Mouse (Mus musculus) forebrain, embryonic 15.5 days (tissue): ENCODE data around the gene Trim43b. TPM values are rescaled to one million over a fixed set of nuclear protein-coding genes. Genes with fewer than 3 reads are reported as not detected.
A peak's percentile ranks its signal among the peaks of the same experiment; 100 is the strongest.
"Not testable (repeated sequence)": the region's sequence is repeated elsewhere in the genome, so short reads cannot be mapped to it uniquely, and the experiment has no call there.

Source experiments
- ATAC-seq: fragments of 200-750 bp; cut with Nextera tagmentation; replicated peaks from 2 replicates; pipeline ENCODE4 v1.8.0; 2017; ENCODE audit warnings: mild to moderate bottlenecking, moderate TSS enrichment, moderate library complexity
- H3K27ac ChIP-seq: fragments of 300-500 bp; sonication (generic); replicated peaks from 2 replicates; pipeline ENCODE4 v1.5.1; 2015; ENCODE audit warnings: mild to moderate bottlenecking, inconsistent platforms
- H3K27me3 ChIP-seq: fragments of 300-500 bp; sonication (generic); 2 replicates; pipeline ENCODE4 v1.6.1; 2015; ENCODE audit warnings: inconsistent platforms
- H3K36me3 ChIP-seq: fragments of 300-500 bp; sonication (generic); 2 replicates; pipeline ENCODE4 v1.6.1; 2015; ENCODE audit warnings: mild to moderate bottlenecking, inconsistent platforms
- H3K4me1 ChIP-seq: fragments of 300-500 bp; sonication (generic); 2 replicates; pipeline ENCODE4 v1.6.1; 2015; ENCODE audit warnings: inconsistent platforms
- H3K4me2 ChIP-seq: fragments of 300-500 bp; sonication (generic); replicated peaks from 2 replicates; pipeline ENCODE4 v1.6.1; 2015; ENCODE audit warnings: mild to moderate bottlenecking, inconsistent platforms
- H3K4me3 ChIP-seq: fragments of 300-500 bp; sonication (generic); 2 replicates; pipeline ENCODE4 v1.5.1; 2015; ENCODE audit warnings: mild to moderate bottlenecking, inconsistent platforms
- H3K9ac ChIP-seq: fragments of 300-500 bp; sonication (generic); replicated peaks from 2 replicates; pipeline ENCODE4 v1.6.1; 2015; ENCODE audit warnings: mild to moderate bottlenecking, inconsistent platforms
- H3K9me3 ChIP-seq: fragments of 300-500 bp; sonication (generic); 2 replicates; pipeline ENCODE4 v1.6.1; 2016; ENCODE audit warnings: inconsistent platforms
- WGBS: fragments of 180-500 bp; shearing (Covaris S2); methylation state at CpG from one replicate; pipeline ENCODE4 v1.1.7; 2015; ENCODE audit warnings: mixed read lengths; 5-methylcytosine and 5-hydroxymethylcytosine counted together
- polyA plus RNA-seq: library from polyadenylated mRNA; unstranded; fragments of >200 nt; fragmentation: Nextera tagmentation; extraction: Ambion mirVana; gene quantifications from 2 replicates; pipeline ENCODE4 v1.2.1, GENCODE M21; 2015

Trim43b gene
- polyA plus RNA-seq, result not detected in 2 replicates

DNA sequence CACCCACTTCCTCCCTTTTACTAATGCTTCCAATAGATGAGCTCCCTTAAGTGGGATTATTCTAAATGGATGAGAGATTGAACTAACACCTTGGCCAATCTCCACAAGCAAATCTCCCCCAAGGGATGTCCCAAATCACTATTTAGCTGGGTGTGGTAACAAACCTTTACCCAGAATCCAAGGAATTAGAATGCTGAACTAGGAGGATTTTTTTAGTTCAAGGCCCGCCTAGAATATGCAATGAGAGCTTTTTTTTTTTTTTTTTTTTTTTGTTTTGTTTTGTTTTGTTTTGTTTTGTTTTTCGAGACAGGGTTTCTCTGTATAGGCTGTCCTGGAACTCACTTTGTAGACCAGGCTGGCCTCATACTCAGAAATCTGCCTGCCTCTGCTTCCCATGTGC, at the start of gene Trim43b:
Gene Trim43b (minus strand): TSS at position 101 of the 400 bp plus-strand sequence.
- not testable (repeated sequence) for H3K36me3 ChIP-seq, H3K27ac ChIP-seq, H3K4me3 ChIP-seq, H3K27me3 ChIP-seq, H3K4me1 ChIP-seq, ATAC-seq, H3K9ac ChIP-seq, H3K4me2 ChIP-seq, H3K9me3 ChIP-seq
- 93% methylated on average over 2 of the region's 2 CpGs for WGBS

DNA sequence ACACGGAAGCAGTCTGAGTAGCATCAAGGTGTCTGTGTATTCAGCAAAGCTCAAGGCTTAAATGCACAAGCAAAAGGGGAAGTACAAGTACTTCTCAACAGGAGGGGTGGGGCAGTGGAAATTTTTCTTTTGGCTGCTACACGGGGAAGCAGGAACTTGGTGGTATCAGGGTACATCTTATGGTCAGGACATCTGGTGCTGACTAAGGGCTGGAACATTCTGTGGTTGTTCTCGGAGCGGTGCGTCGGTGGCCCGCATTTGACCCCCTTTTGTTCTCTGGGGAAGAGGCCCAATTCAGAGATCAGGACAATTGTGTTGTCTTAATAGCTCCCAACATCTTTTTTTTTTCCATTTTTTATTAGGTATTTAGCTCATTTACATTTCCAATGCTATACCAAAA, 11.9 kb upstream of the Trim43b start:
- H3K27me3 ChIP-seq, H3K4me3 ChIP-seq, H3K36me3 ChIP-seq, ATAC-seq, H3K27ac ChIP-seq, H3K4me2 ChIP-seq, H3K9ac ChIP-seq, H3K9me3 ChIP-seq, H3K4me1 ChIP-seq: not testable (repeated sequence)
- WGBS, result 94% methylated on average over 7 of the region's 7 CpGs

DNA sequence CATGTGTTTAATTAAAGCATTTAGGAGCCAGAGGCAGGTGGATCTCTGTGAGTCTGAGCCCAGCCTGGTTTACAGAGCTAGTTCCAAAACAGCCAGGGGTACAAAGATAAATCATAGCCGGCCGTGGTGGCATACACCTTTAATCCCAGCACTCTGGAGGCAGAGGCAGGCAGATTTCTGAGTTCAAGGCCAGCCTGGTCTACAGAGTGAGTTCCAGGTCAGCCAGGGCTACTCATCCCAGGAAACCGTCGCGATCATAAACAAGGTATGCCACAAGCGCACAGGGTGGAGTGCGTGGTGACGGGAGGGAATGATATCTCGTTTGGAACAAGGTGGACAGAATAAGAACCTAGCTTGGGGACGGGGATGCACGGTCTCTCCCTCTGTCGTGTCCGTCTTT, 5.9 kb downstream of the Trim43b start:
- not testable (repeated sequence) for ATAC-seq, H3K9ac ChIP-seq, H3K36me3 ChIP-seq, H3K9me3 ChIP-seq, H3K27ac ChIP-seq, H3K4me2 ChIP-seq, H3K4me3 ChIP-seq, H3K4me1 ChIP-seq, H3K27me3 ChIP-seq
- WGBS, result 94% methylated on average over 13 of the region's 13 CpGs

DNA sequence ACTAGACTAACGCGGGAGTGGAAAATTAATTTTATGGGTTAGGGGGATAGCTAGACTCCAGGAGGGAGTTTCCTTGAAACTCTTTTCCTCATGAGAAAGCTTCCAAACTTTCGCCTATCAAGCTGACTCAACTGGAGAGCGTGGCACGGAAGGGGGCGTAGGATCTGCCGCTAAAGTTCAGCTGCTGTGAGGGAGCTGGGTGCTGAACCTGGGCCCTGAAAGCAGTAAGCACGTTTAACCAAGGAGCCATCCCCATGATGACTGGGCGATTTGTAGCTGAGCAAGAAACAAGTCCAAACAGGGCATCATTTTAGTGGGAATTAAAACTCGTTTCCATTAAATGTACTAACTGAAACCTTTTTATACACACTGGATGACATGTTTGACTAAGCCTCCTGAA, 13.0 kb downstream of the Trim43b start:
- H3K9me3 ChIP-seq, H3K36me3 ChIP-seq, H3K4me1 ChIP-seq, H3K4me3 ChIP-seq, H3K4me2 ChIP-seq, H3K9ac ChIP-seq, H3K27me3 ChIP-seq, ATAC-seq, H3K27ac ChIP-seq: not testable (repeated sequence)
- 87% methylated on average over 10 of the region's 10 CpGs for WGBS

DNA sequence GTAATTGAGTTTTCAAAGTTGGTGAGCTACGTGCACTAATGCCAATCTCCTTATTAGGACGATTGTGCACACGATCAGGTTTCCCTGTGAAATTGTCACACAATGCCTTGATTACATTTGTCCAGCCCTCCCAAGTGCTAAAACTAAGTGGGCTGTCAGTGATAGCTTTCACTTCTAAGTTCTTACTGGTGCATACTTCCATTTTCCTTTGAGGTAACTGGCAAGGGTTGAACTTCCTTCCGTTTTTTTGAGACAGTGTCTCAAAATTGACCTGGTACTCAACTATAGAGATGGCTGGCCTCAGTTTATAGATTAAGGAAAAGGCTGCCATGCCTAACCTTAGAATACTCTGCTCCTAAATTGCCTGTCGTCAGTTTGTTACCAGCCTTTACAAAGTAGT, 16.1 kb downstream of the Trim43b start:
- WGBS, result 86% methylated on average over 2 of the region's 5 CpGs
- not testable (repeated sequence) for H3K4me3 ChIP-seq, H3K4me1 ChIP-seq, H3K27ac ChIP-seq, H3K9ac ChIP-seq, H3K27me3 ChIP-seq, H3K36me3 ChIP-seq, H3K4me2 ChIP-seq, ATAC-seq, H3K9me3 ChIP-seq

DNA sequence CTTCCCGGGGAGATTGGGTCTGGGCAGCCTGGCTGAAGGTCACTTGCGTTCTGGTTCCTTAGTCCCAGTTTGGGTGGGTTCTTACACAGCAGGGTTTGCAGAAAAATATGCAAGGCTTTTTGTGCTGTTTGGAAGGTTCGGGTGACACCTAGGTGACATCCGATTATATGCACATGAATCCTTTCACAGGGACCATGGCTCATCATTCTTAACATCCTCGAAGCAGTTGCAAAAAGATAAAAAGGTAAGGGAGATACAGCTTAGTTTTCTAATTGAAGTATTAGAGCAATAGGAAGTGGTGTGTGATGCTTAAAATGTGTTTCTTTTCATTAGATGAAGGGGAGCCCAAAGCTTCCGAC, 25.5 kb downstream of the Trim43b start:
- WGBS, result 89% methylated on average over 4 of the region's 6 CpGs
- H3K27ac ChIP-seq, H3K9ac ChIP-seq, H3K9me3 ChIP-seq, H3K4me3 ChIP-seq, H3K27me3 ChIP-seq, H3K4me1 ChIP-seq, H3K36me3 ChIP-seq: not testable (repeated sequence)
- H3K4me2 ChIP-seq, result 0 out of 2 replicates have a peak overlapping the region, but pooled peaks have one; percentile 10
- ATAC-seq, result peak; percentile 5; the same call in 1 of the 2 replicates

DNA sequence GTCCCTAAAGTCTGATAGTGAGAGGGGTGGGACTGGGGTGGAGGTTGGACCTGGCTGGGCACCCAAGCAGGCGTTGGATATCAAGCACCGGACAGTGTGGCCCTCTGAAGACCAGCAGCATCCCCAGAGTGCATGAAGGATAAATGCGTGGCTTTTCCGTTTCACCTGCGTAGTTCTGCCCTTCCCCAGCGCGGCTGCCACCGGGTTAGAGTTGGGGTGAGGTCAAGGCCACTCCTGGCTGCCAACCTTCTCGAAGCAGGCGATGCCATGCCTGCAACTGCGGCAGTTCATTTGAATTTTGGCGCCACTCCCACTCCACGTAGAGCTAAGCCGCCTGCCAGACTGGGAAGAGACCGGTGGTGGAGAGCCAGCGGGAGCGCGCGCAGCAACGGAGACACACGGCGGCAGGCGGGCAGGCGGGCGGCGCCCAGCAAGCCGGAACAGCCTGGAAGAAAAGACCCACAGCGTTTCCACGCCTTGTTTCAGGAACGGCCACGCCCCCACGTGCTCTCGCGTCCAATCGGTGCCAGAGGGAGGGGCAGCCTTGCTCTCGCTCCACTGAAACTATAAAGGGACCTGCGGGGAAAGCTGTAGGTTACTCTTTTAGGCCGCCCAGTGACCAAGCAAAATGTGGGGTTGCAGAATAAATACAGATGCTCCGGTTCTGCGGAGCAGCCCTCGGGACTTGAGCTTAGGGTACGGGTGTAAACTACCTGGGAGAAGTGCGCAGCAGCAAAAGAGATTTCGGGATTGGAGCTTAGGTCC, 26.1 kb downstream of the Trim43b start:
- 64% methylated on average over 41 of the region's 44 CpGs for WGBS
- H3K4me3 ChIP-seq, result peak overlapping the region; percentile 18; the same call in 1 of the 2 replicates

More for the DNA sequence above, 26.1 kb downstream of the Trim43b start:
- peak; percentile 99 for ATAC-seq
- H3K36me3 ChIP-seq, H3K27me3 ChIP-seq, H3K27ac ChIP-seq, H3K4me1 ChIP-seq, H3K9me3 ChIP-seq, H3K9ac ChIP-seq: not testable (repeated sequence)
- H3K4me2 ChIP-seq, result peak overlapping the region; percentile 10; the same call in 1 of the 2 replicates

Other genes starting within 250 kb of the Trim43b start
- gene Bcl2a1a, start 135.9 kb downstream of the Trim43b start, polyA plus RNA-seq, result not detected in 2 replicates
- gene Bcl2a1b, start 106.4 kb upstream of the Trim43b start, polyA plus RNA-seq, result 0.47 and 1.3 TPM in 2 replicates
- 0.36 and 0.65 TPM in 2 replicates for gene Gm29094, start 106.5 kb upstream of the Trim43b start, polyA plus RNA-seq
- 10.9 and 11.6 TPM in 2 replicates for gene Mthfs, start 117.8 kb upstream of the Trim43b start, polyA plus RNA-seq